Mouse (Mus musculus) C2C12 (cell line): Measurements from ENCODE around the gene Map3k5. TPM values are rescaled to one million over a fixed set of nuclear protein-coding genes. Genes with fewer than 3 reads are reported as not detected.

Source experiments
- H3K27me3 ChIP-seq: one replicate; pipeline ENCODE4 v1.6.1; 2011; ENCODE audit not compliant: control insufficient read depth, insufficient read depth, insufficient read length
- H3K36me3 ChIP-seq: one replicate; pipeline ENCODE4 v1.6.1; 2011; ENCODE audit not compliant: control insufficient read depth, insufficient read depth
- H3K4me3 ChIP-seq: one replicate; pipeline ENCODE4 v1.5.1; 2011; ENCODE audit warnings: mild to moderate bottlenecking, control low read depth; ENCODE audit not compliant: poor library complexity, insufficient read depth, severe bottlenecking
- H3K79me2 ChIP-seq: one replicate; pipeline ENCODE4 v1.6.1; 2011; ENCODE audit not compliant: control insufficient read depth, insufficient read depth
- H3K79me3 ChIP-seq: one replicate; pipeline ENCODE4 v1.6.1; 2011; ENCODE audit warnings: low read depth, control low read depth
- H3ac ChIP-seq: one replicate; pipeline ENCODE3; 2011; ENCODE audit warnings: low read depth; ENCODE audit not compliant: control insufficient read depth, insufficient read length
- CEBPB ChIP-seq: IDR thresholded peaks from one replicate; pipeline ENCODE4 v1.6.1; 2011; ENCODE audit warnings: low read depth, mild to moderate bottlenecking, control low read depth, moderate library complexity
- CTCF ChIP-seq: IDR thresholded peaks from one replicate; pipeline ENCODE4 v1.5.1; 2011; ENCODE audit not compliant: control insufficient read depth, insufficient read depth, insufficient read length
- FOSL1 ChIP-seq: IDR thresholded peaks from one replicate; pipeline ENCODE4 v1.8.0; 2011; ENCODE audit warnings: mild to moderate bottlenecking, low read length; ENCODE audit not compliant: poor library complexity, insufficient read depth, severe bottlenecking
- MAX ChIP-seq: IDR thresholded peaks from one replicate; pipeline ENCODE4 v1.6.1; 2011; ENCODE audit warnings: mild to moderate bottlenecking, control low read depth
- MYOD1 ChIP-seq: IDR thresholded peaks from one replicate; pipeline ENCODE4 v1.6.1; 2011; ENCODE audit warnings: low read depth; ENCODE audit not compliant: control insufficient read depth, insufficient read length
- MYOG ChIP-seq: IDR thresholded peaks from one replicate; pipeline ENCODE4 v1.6.1; 2011; ENCODE audit not compliant: control insufficient read depth, insufficient read length; ENCODE audit errors: extremely low read depth
- USF1 ChIP-seq: IDR thresholded peaks from one replicate; pipeline ENCODE4 v1.6.1; 2011; ENCODE audit warnings: low read depth, mild to moderate bottlenecking, control low read depth, moderate library complexity
- polyA plus RNA-seq: library from polyadenylated mRNA; unstranded; fragments of >200 nt; fragmentation: generic; extraction: Trizol; gene quantifications from one replicate; pipeline ENCODE4 v1.2.1, GENCODE M21; 2012; ENCODE audit warnings: missing spikeins

Map3k5 gene
- polyA plus RNA-seq, 1 experiment, result 0.55 TPM

- Histone ChIP-seq H3ac (no peak overlapping the region), H3K4me3 (no peak overlapping the region), H3K36me3 (no peaks in the 10 kb centered on the region), H3K27me3 (no peaks in the 10 kb centered on the region), H3K79me3 (no peaks in the 10 kb centered on the region), H3K79me2 (no peaks in the 10 kb centered on the region)
- TF ChIP-seq CTCF (no peak), MYOG (no peak), MAX (no peak), MYOD1 (no peak), CEBPB (no peak), USF1 (no peak), FOSL1 (no peak)
Observed at GRCm38 (mm10) chr10:19942621-19943020, 8.3 kb downstream of the Map3k5 start.

- no peaks in the 10 kb centered on the region for H3K27me3 ChIP-seq
- no peak overlapping the region for H3ac ChIP-seq
- no peaks in the 10 kb centered on the region for H3K36me3 ChIP-seq
- no peak overlapping the region for H3K4me3 ChIP-seq
- no peaks in the 10 kb centered on the region for H3K79me2 ChIP-seq
- no peaks in the 10 kb centered on the region for H3K79me3 ChIP-seq
- TF ChIP-seq CTCF (no peak), FOSL1 (no peak), CEBPB (no peak), MYOG (no peak), MYOD1 (no peak), MAX (no peak), USF1 (no peak)
Observed at GRCm38 (mm10) chr10:19945651-19946050, 11.4 kb downstream of the Map3k5 start.

- Histone ChIP-seq H3K79me3 (no peaks in the 10 kb centered on the region), H3ac (no peak overlapping the region), H3K27me3 (no peaks in the 10 kb centered on the region), H3K4me3 (no peak overlapping the region), H3K79me2 (no peaks in the 10 kb centered on the region), H3K36me3 (no peaks in the 10 kb centered on the region)
- TF ChIP-seq MYOD1 (no peak), MYOG (no peak), MAX (no peak), CTCF (no peak), USF1 (no peak), FOSL1 (no peak), CEBPB (no peak)
Observed at GRCm38 (mm10) chr10:19946644-19947043, 12.4 kb downstream of the Map3k5 start.

GRCm38 (mm10) chr10:19947441-19947840 is 13.2 kb downstream of the Map3k5 start:
- Histone ChIP-seq H3K4me3 (no peak overlapping the region), H3K79me3 (no peaks in the 10 kb centered on the region), H3ac (no peak overlapping the region), H3K79me2 (no peaks in the 10 kb centered on the region), H3K36me3 (no peaks in the 10 kb centered on the region), H3K27me3 (no peaks in the 10 kb centered on the region)
- TF ChIP-seq FOSL1, result no peak
- TF ChIP-seq USF1, result no peak
- TF ChIP-seq MYOD1, result no peak
- no peak for TF ChIP-seq CEBPB
- no peak for TF ChIP-seq MAX
- no peak for TF ChIP-seq MYOG
- TF ChIP-seq CTCF, result no peak

- no peaks in the 10 kb centered on the region for H3K79me2 ChIP-seq
- TF ChIP-seq CEBPB (no peak), MYOD1 (no peak), FOSL1 (no peak), MAX (no peak), MYOG (no peak), CTCF (no peak), USF1 (no peak)
- H3K79me3 ChIP-seq, result no peaks in the 10 kb centered on the region
- H3K36me3 ChIP-seq, result no peaks in the 10 kb centered on the region
- no peak overlapping the region for H3K4me3 ChIP-seq
- H3K27me3 ChIP-seq, result no peaks in the 10 kb centered on the region
- H3ac ChIP-seq, result no peak overlapping the region
Observed at GRCm38 (mm10) chr10:19947901-19948300, 13.6 kb downstream of the Map3k5 start.

GRCm38 (mm10) chr10:19948381-19948780 is 14.1 kb downstream of the Map3k5 start:
- H3K79me2 ChIP-seq, result no peaks in the 10 kb centered on the region
- TF ChIP-seq MYOG (no peak), MAX (no peak), USF1 (no peak), CEBPB (no peak), MYOD1 (no peak), FOSL1 (no peak), CTCF (no peak)

More at GRCm38 (mm10) chr10:19948381-19948780, 14.1 kb downstream of the Map3k5 start:
- no peak overlapping the region for H3K4me3 ChIP-seq
- no peaks in the 10 kb centered on the region for H3K36me3 ChIP-seq
- no peak overlapping the region for H3ac ChIP-seq
- no peaks in the 10 kb centered on the region for H3K27me3 ChIP-seq
- no peaks in the 10 kb centered on the region for H3K79me3 ChIP-seq
